Mouse (Mus musculus) retina, postnatal 7 days (tissue): ENCODE measurements around the gene Vmn1r148.
"Not testable (repeated sequence)": the region's sequence is repeated elsewhere in the genome, so short reads cannot be mapped to it uniquely, and the experiment has no call there.

ENCODE experiments used
- DNase-seq: peaks from one replicate; pipeline ENCODE4 v3.0.0-alpha.2; 2012; ENCODE audit warnings: low read depth, low spot score

The Vmn1r148 gene

GRCm38 (mm10) chr7:22413283-22413682, at the start of gene Vmn1r148:
Vmn1r148 (plus strand) TSS chr7:22413583.
- not testable (repeated sequence) for DNase-seq

GRCm38 (mm10) chr7:22370939-22371338, 42.4 kb upstream of the Vmn1r148 start, which contains the start of gene Gm8660:
Gm8660 (minus strand) TSS chr7:22371039.
- DNase-seq: not testable (repeated sequence)

GRCm38 (mm10) chr7:22438129-22438528, 24.7 kb downstream of the Vmn1r148 start, which contains the start of gene Vmn1r149:
Vmn1r149 (minus strand) TSS chr7:22438229.
- DNase-seq: not testable (repeated sequence)

- DNase-seq: not testable (repeated sequence)
Observed at GRCm38 (mm10) chr7:22463975-22464374, 50.6 kb downstream of the Vmn1r148 start, which contains the start of gene Gm10665. Gm10665 (minus strand) TSS chr7:22464075.
